Mouse (Mus musculus): ENCODE results near the gene Mettl7a1.
"Not testable (repeated sequence)": the region's sequence is repeated elsewhere in the genome, so short reads cannot be mapped to it uniquely, and the experiment has no call there.

Mettl7a1 gene

DNA sequence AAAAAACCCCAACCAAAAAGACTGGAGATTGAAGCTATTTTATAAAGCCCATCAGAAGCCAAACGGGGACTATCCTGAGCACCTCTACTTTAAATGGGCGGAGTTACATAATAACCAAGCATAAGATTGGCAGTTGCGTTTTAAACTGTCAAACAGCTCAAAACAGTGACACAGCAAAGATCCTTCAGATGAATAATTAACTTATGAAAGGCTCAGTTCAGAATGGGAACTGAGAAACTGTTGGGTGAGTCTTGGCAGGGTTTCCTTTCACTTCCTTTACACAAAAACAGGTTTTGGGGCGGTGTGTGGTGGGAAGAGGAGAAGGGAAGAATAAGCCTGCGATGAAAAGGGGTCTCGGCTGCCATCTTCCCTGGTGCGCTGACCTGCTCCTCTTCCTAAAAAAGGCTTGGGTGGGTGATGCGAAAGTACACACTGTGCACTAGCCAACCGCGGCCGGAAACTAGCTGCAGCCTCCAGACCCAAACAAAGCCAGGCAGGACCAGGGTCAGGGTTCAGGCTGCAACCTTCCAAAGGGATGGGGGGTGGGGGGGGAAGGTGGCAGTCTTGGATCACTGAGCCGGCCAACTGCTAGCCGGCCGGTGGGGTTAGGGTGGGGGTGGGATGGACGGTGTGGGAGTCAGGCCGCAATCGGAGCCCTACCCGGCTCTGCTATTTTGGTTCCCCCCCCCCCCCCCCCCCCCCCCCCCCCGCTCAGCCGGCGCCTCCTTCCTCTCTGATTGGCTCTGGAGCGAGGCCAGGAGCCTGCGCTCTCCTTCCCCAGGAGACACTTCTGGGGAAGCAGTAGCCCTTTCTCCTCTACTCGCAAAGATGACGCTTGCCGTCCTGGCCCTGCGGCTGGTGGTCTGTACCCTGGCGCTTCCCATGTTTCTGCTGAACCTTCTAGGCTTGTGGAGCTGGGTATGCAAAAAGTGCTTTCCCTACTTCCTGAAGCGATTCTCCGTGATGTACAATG lies at the start of gene Mettl7a1:
Gene Mettl7a1, plus strand, starts transcription at position 122 of the 973 bp plus-strand sequence.
- DNase-seq (ENCODE audit: low spot score in 2 of 2), result peak; percentile 79 to 82

DNA sequence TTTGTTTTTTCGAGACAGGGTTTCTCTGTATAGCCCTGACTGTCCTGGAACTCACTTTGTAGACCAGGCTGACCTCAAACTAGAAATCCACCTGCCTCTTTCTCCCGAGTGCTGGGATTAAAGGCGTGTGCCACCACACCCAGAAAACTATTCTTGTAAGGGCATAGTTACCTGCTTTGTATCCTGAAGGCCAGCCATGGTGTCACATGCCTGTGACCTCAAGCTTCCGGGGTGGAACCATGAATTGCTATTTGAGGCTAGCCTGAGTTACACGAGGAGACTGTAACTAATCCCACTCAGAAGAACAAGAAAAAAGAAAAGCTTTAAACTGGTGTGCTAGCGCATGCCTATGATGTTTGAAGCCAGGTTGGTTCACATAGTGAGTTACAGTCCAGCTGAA lies 47.6 kb upstream of the Mettl7a1 start:
- DNase-seq (ENCODE audit: low spot score in 2 of 2), result no peak

DNA sequence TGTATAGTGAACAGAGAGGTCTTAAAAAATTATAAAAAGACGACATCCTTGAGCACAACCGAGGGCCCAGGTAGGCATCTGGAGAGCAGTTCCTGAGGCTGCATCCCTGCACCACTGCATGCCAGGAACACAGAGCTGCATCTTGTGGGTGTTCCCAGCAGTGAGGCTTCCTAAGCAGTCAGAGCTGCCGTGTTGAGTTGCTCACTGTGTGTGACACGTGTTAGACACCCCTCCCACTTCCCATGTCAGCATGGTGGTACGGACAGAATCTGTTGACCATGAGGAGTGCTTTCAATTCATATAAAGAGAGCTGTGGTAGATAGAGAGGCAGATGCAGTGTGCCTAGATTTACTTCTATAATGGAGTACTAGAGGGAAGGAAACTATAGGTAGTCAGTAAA lies 46.6 kb upstream of the Mettl7a1 start:
- DNase-seq (ENCODE audit: low spot score in 2 of 2), result no peak

DNA sequence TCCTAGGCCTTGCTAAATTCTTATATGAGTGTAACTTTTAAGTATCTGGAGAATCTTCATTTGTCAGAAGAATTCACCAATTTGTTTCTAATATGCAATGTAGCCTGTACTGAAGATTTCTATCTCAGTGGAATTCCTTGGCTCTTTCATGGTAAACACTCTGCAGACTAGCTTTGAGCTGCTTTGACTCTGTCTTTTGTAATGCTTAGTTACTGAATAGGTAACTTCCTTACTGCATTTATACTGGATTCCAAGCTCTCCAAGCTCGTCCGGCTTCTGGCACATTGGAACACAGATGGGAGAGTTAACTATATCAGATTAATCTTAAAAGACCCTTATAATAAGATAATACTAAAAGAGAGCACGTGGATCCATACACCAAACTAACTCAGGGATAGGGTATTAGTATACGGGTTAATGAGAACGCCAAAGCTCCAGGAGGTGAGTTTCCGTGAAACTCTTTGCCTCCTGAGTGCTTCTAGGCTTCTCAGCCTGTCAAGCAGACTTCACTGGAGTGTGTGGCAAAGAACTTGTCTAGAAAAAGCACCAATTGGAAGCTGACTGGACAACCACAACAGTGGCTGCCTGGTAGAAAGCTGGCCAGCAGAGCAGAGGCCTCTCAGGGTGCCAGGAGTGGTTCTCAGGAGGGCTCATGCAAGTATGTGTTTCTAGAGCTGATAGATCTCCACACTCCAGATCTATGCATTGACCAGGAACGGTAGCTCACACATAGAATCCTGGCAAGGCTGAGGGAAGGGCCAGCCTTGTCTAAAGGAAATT lies 45.1 kb upstream of the Mettl7a1 start:
- no peak for DNase-seq (ENCODE audit: low spot score in 2 of 2)

DNA sequence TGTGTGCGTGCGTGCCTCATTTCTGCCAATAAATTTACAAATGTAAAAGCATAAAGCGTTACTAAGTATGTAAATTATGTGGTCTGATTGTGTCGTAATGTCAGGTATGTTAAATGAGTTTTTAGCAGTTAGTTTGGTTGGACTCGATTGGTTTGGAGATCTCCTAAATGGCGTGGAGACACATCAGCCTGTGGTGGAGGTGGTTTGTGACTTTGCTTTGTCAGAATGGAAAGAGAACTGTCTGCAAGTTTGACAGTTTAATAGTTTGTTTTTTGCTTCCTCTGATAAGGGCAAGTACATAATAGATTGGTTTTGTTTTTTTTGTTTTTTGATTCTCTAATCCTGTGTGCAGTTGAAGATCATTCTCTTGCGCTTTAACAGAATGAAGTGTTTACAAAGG lies 43.6 kb upstream of the Mettl7a1 start:
- not testable (repeated sequence) for DNase-seq (ENCODE audit: low spot score in 2 of 2)

DNA sequence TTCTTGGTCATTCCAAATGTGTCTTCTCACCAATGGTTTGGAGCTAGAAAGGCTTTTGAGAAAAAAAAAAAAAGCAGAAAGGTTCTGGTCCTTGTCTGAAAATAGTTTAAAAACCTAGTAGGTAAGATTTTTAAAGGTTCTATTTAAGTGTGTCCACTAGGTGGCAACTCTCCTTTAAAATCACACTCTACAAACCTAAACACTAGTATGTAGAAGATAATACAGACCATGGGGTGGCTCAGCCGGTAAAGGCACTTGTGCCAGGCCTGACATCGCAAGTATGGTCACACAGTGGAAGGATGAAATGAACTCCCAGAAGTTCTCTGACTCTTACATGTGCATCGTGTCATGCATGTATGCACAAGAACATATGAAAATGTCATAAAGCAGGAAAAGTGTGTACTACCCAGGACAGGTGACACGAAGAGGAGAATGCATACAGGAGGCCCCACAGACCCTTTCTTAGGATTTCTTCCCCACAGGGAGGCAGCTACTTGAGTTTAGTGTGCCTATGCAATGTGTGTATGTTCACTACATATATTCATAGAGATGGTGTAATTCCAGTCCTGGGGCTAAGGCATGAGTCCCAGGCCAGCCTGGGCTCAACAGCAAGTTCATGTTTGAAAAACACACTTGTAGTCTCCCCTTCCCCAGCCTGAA lies 40.6 kb upstream of the Mettl7a1 start:
- peak in 1 of 2 experiments; percentile 19 for DNase-seq (ENCODE audit: low spot score in 2 of 2)

DNA sequence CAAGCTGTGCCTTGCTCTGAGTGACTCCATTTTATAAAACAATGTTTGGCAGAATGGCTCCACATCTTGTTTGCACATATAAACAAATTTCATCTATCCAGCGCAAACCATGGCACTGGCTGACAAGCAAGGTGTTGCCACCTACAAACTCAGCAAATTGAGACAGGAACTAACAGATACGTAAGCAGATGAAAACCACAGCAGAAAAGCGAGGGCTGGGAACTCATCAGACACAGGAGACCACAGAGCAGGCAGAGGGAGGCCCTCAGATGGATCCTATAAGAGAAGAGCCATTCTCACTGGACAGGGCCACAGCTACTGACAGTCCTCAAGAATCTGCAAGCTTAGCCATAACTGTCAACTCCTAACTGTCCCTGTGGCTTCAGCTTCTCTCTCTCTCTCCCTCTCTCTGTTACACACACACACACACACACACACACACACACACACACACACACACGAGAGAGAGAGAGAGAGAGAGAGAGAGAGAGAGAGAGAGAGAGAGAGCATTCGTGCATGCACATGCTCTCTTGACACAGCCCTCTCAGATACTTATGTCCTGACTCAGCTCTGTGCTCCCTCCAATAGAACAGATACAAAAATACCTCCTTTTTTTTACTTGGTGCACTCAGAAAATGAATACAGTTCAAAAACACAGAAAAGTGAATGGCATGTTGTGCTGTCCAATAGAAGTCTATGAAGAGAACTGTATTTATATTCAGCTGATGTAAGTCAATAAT lies 38.2 kb upstream of the Mettl7a1 start:
- no peak for DNase-seq (ENCODE audit: low spot score in 2 of 2)

DNA sequence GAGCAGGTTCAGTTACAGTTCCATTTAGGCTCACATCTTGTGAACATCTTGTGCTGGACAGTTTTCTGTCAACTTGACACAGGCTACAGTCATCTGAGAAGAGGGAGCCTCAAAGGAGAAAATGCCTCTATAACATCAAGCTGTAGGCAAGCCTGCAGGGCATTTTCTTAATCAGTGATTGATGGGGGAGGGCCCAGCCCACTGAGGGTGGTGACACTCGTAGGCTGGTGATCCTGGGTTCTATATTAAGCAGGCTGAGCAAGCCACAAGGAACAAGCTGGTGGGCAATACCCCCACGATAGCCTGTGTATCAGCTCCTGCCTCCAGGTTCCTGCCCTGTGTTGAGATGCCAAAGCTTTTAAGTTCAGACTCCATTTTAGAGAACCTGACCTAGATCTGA lies 35.0 kb upstream of the Mettl7a1 start:
- DNase-seq (ENCODE audit: low spot score in 2 of 2), result no peak

DNA sequence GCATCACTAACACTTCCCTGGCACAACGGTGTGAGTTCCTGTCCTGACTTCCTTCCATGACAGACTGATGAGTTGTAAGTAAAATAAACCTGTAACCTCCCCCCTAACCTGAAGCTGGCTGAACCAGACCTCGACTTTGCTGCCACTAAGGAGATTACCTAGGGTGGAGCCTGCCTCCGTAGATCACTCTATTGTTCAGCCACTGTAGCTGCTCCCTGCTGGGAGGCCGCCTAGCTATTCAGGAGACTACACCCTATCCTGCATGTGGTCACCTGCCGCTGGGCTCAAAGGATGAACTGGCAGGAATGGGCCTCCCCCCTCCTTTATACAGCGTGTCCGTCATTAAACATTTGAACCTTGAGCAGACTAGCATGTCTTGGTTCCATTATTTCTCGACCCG lies 34.2 kb upstream of the Mettl7a1 start:
- DNase-seq (ENCODE audit: low spot score in 2 of 2), result no peak

DNA sequence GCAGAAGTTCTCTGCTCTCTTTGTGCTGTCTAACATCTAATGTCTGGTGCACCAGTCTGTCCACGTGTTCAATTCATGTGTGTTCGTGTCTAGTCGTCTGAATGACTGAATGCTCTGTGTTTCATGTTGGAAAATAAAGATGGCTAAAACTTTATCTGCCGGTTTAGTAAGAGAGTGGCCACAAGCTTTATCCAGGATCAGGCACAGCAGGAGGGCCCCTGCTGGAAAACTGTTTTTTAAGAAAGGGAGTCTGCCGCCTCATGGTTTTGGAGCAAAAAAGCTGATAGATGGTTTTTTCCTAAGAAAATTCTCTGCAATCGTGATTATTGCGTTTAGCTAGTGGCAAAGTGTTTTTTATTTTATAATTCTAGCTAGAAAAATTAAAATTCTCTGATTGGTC lies 33.3 kb upstream of the Mettl7a1 start:
- DNase-seq (ENCODE audit: low spot score in 2 of 2), result not testable (repeated sequence)

DNA sequence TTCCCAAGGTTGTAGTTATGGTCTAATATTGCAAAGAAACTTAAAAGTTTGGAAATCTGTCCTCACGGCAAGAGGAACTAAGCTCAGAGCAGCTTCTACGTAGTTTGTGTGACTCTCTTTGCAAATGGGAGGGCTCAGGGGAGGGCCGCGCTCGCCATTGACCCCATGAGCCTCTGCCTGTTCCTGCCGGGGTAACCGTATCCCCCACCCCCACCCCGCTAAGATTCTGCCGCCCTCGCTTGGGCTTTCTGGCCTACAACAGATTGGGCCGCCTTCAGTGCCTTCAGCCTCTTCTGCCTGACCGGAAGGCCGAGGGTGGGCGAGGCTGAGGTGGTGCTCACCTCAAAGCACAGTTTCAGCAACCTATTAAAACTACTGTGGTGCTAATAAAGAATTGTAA lies 32.5 kb upstream of the Mettl7a1 start:
- DNase-seq (ENCODE audit: low spot score in 2 of 2), result no peak

DNA sequence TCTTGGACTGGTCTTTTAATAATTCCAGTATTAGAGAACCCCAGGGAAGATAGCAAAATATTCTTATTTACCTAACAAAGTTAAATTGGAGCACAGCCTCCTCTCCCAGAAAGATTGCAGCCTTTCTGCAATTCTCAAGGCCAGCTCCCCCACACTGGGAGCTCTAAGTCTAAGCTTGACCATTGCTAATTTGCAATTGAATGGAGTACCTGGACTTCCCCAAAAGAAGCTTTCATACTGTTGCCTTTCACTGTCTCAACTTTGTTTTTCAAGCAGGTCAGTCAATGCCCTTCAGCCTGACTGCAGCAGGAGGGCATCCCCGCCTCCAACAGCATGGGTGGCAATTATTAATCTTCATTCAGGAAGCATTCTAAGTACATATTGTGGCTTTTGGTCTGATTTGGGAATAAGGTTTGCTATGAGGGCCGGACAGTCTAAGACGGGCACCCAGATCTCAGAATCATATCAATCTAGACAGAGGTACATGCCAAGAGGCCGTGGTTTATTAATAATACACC lies 30.1 kb upstream of the Mettl7a1 start:
- DNase-seq (ENCODE audit: low spot score in 2 of 2), result not testable (repeated sequence)

DNA sequence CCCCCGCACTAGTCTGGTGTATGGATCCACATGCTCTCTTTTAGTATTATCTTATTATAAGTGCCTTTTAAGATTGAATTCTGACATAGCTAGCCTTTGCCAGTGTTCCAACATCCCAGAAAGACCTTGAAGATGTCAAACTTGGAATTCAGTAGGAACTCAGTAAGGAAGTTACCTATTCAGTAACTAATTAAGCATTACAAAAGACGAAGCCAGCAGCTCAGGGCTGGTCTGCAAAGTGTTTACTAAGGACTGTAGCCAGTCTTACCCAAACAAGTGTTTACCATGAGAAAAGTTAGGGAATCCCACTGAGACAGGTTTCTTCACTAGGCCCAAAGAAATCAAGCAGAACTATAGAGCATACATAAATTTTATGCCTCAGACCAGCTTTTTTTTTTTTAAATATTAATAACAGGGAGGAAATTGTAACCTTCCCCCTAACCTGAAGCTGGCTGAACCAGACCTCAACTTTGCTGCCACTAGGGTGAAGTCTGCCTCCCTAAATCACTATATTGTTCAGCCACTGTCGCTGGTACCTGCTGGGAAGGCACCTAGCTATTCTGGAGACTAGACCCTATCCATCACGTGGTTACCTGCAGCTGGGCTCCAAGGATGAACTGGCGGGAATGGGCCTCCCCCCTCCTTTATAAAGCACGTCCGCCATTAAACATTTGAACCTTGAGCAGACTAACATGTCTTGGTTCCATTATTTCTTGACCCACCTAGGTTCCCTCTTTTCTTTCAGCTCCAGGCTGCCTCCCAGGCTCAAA lies 29.0 kb upstream of the Mettl7a1 start:
- DNase-seq (ENCODE audit: low spot score in 2 of 2), result no peak

DNA sequence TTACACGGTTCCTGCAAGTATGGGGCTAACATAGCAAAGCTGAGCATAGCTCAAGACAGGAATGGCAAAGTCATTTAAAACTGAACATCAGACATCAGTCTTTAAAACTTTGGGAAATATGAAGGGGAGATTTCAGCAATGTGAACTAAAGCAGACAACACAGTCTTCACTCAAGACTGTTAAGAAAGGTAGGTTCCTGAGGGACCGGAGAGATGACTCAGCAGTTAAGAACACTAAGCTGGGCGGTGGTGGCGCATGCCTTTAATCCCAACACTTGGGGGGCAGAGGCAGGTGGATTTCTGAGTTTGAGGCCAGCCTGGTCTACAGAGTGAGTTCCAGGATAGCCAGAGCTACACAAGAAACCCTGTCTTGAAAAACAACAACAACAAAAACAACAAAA lies 27.5 kb upstream of the Mettl7a1 start:
- DNase-seq (ENCODE audit: low spot score in 2 of 2), result no peak

DNA sequence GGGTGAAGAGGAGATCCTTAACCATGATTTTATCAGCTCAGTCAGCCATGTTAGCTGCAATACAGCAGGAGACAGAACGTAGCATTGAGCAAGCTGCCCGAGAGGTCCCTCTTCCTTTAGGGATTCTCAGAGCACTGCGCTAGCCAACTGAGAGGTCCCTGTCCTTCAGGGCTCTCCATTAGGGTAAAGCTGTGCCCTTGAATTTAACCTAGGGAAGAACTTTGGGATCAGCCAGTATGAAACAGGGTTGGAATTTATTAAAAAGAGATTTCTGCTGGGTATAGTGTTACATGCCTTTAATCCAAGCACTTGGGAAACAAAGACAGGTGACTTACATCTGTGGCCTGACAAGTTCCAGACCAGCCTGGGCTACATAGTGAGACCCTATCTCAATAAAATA lies 26.4 kb upstream of the Mettl7a1 start:
- no peak for DNase-seq (ENCODE audit: low spot score in 2 of 2)

DNA sequence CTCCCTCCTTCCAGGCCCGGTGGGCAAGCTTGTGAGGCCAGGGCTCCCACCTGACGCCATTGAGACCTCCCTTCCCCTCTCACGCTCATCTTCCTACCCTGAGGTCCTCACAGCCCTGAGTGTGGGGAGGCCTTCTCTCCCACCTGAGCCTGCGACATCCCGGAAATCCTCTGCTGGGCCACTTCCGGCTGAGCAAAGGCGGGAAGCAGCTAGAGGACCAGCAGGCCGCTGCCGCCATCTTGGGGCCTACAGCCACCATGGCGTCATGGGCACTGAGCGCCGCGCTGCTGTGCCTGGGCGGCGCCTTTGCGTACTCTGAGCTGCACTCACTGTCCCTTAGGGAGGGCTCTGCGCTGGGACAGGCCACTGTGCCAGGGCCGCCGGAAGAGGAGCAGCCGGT lies 23.3 kb upstream of the Mettl7a1 start, which contains the start of gene Tmprss12:
Gene Tmprss12, plus strand, starts transcription at position 212 of the 400 bp plus-strand sequence.
- DNase-seq (ENCODE audit: low spot score in 2 of 2), result no peak

DNA sequence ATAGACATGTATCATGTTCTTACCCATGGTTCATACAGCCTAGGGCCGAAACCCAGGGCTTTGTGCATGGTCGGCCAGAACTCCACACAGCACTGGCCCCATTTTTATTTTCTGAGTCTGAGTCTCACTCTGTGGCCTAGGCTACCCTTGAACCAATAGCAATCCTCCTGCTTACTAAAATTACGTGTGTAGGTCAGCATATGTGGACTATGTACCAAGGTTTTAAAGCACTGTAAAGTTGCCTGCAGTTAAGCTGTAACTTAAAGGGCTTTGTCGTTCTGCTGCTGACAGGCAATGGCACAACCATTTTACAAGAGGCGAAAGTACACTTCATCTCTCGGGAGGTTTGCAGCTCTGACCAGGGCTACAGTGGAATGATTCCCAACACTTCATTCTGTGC lies 15.0 kb upstream of the Mettl7a1 start:
- no peak for DNase-seq (ENCODE audit: low spot score in 2 of 2)

DNA sequence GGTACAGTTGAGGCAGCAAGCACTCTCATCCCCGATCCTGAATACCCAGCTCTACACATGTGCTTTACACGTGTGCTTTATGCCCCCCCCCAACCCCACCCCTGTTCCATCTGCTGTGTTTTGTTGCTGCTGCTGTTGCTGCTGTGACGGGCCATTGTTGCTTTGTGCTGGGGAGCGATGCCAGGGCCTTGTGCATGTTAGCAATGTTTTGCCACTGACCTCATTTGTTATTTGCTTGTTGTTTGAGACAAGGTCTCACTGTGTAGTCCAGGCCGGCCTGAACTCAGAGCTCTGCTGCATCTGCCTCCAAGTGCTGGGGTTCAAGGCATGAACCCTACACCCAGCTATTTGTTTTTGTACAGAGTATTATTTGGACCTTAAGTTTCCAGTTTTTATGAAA lies 13.1 kb upstream of the Mettl7a1 start:
- no peak for DNase-seq (ENCODE audit: low spot score in 2 of 2)

DNA sequence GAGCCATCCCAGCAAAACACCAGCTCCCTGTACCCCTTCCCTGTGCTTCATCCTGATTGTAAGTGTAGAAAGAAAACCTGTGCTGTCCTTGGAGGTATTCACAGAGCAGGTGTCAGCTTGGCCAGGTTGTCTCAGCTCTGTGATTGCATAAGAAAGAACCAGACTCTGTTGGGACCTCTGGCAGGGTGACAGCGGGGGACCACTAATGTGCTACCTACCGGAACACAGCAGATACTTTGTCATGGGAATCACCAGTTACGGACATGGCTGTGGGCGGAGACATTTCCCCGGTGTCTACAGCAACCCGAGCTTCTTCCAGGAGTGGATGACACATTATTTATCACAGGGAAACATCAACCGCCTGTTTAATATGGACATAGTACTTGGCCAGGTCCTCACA lies 11.6 kb upstream of the Mettl7a1 start:
- no peak for DNase-seq (ENCODE audit: low spot score in 2 of 2)

DNA sequence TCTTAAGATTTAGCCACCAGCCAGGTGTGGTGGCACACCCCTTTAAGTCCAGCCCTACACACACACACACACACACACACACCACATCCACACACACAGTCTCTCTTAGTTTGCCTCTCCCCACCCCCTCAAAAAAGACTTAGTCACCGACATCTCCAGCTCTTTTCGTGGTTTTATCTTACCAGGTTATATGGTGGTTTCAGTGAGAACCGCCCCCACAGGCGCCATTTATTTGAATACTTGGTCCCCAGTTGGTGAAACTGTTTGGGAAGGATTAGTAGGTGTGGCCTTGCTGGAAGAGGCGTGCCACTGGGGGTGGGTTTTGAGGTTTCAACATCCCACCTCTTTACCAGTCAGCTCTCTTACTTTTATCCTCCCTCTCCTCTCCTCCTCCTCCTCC lies 6.1 kb upstream of the Mettl7a1 start:
- no peak for DNase-seq (ENCODE audit: low spot score in 2 of 2)

All from frontal cortex, postnatal 36 days (tissue).